Mouse (Mus musculus): ENCODE measurements around the gene Qk. TPM values are rescaled to one million over a fixed set of nuclear protein-coding genes. Genes with fewer than 3 reads are reported as not detected.

The Qk gene
- 240 and 252 TPM in 2 replicates for polyA plus RNA-seq (2011; ENCODE audit: insufficient read depth, insufficient read length, low read depth, missing spikeins)

DNA sequence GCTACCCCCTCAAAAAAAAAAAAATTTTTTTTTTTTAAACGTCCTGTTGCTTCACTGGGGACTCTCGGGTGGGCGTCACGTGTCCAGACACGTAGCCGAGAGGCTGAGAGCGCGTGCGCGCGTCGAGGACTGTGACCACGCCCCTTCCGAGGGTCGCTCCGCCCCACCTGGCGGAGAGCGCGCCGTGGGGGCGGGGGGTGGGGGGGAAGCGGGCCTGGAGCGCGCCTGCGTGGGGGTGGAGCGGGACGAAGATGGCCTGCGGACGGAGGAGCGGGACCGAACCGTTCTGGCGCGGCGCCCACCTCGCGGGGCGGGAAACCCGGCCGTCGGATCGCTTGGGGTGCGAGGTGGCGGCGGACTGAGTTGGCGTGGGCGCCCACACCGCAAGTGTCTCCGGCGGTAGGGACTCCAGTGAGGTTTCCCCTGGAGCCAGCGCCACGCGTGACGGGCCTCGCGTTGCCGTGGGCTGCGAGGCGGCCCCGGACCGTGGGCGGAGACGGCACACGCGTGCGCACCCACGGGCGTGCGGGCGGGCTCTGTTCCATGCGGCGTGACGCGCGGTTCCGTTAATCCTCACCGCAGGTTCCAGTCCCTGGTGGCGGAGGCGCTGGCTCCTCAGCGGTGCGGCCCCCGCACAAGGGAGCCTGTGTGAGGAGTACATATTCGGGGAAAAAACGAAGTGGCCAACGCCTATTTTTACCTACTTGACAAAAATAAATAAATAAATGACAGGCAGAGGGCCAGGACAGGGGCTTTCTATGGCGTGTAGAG is at the start of gene Qk:
Qk (minus strand) TSS at position 170 of the 771 bp plus-strand sequence.
- Histone ChIP-seq H3K27ac (ENCODE audit: insufficient read depth, low read length) (peak within 1 kb of the TSS; percentile 88), H3K36me3 (ENCODE audit: control insufficient read depth, insufficient read depth, low read length, poor library complexity, severe bottlenecking) (no peaks in the 10 kb centered on the region), H3K9me3 (replicated peaks; ENCODE audit: control insufficient read depth, insufficient read depth, low read length, poor library complexity, severe bottlenecking) (no peaks in the 10 kb centered on the region), H3K27me3 (ENCODE audit: control insufficient read depth, insufficient read depth, low read length, poor library complexity, severe bottlenecking) (no peaks in the 10 kb centered on the region), H3K4me1 (ENCODE audit: control insufficient read depth, insufficient read depth, low read length) (no peaks in the 10 kb centered on the region), H3K4me3 (ENCODE audit: low read depth, low read length) (peak within 1 kb of the TSS; percentile 96), H3K9ac (ENCODE audit: low read depth, poor library complexity, severe bottlenecking) (peak within 1 kb of the TSS; percentile 89)
- TF ChIP-seq POLR2A (IDR thresholded peaks at IDR 0.05; ENCODE audit: insufficient read depth, low read length) (no peak), EP300 (IDR thresholded peaks at IDR 0.05; ENCODE audit: insufficient read depth, low read depth, low read length) (no peak), CTCF (IDR thresholded peaks at IDR 0.05; ENCODE audit: low read depth, low read length) (no peak)

- Histone ChIP-seq H3K9ac (ENCODE audit: low read depth, poor library complexity, severe bottlenecking) (no peak overlapping the region), H3K27me3 (ENCODE audit: control insufficient read depth, insufficient read depth, low read length, poor library complexity, severe bottlenecking) (no peaks in the 10 kb centered on the region), H3K9me3 (replicated peaks; ENCODE audit: control insufficient read depth, insufficient read depth, low read length, poor library complexity, severe bottlenecking) (no peaks in the 10 kb centered on the region), H3K36me3 (ENCODE audit: control insufficient read depth, insufficient read depth, low read length, poor library complexity, severe bottlenecking) (no peaks in the 10 kb centered on the region), H3K4me3 (ENCODE audit: low read depth, low read length) (no peak overlapping the region), H3K27ac (ENCODE audit: insufficient read depth, low read length) (peak overlapping the region; percentile 78; the same call in 1 of the 2 replicates), H3K4me1 (ENCODE audit: control insufficient read depth, insufficient read depth, low read length) (no peaks in the 10 kb centered on the region)
- TF ChIP-seq POLR2A (IDR thresholded peaks at IDR 0.05; ENCODE audit: insufficient read depth, low read length) (no peak), CTCF (IDR thresholded peaks at IDR 0.05; ENCODE audit: low read depth, low read length) (no peak), EP300 (IDR thresholded peaks at IDR 0.05; ENCODE audit: insufficient read depth, low read depth, low read length) (no peak)
These were observed 47.4 kb upstream of the Qk start for GRCm38 (mm10) chr17:10367044-10367443.

DNA sequence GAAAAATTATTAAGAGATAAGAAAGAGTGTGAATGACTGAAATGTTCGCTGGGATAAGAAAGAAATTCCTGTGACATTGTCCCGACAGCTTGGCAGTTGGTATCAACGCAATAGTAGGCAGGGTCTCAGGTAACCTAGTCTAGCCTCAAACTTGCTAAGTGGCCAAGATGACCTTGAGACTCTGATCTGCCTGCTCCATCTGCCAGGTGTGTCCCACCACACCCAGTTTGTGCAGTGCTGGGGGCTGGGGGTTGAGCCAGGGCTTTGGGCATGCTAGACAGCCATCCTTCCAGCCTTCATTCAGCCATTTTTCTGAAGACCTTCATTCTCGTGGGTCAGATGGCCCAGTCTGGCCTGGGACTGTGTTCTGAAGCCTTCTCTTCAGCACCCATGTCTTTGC is 46.9 kb upstream of the Qk start:
- H3K4me1 ChIP-seq (ENCODE audit: control insufficient read depth, insufficient read depth, low read length) = no peaks in the 10 kb centered on the region
- H3K27ac ChIP-seq (ENCODE audit: insufficient read depth, low read length) = peak overlapping the region; percentile 78
- no peak for TF ChIP-seq CTCF (IDR thresholded peaks at IDR 0.05; ENCODE audit: low read depth, low read length)
- TF ChIP-seq EP300 (IDR thresholded peaks at IDR 0.05; ENCODE audit: insufficient read depth, low read depth, low read length) = peak; percentile 94
- no peak for TF ChIP-seq POLR2A (IDR thresholded peaks at IDR 0.05; ENCODE audit: insufficient read depth, low read length)
- no peaks in the 10 kb centered on the region for H3K9me3 ChIP-seq (replicated peaks; ENCODE audit: control insufficient read depth, insufficient read depth, low read length, poor library complexity, severe bottlenecking)
- no peak overlapping the region for H3K9ac ChIP-seq (ENCODE audit: low read depth, poor library complexity, severe bottlenecking)
- H3K36me3 ChIP-seq (ENCODE audit: control insufficient read depth, insufficient read depth, low read length, poor library complexity, severe bottlenecking) = no peaks in the 10 kb centered on the region
- H3K27me3 ChIP-seq (ENCODE audit: control insufficient read depth, insufficient read depth, low read length, poor library complexity, severe bottlenecking) = no peaks in the 10 kb centered on the region
- H3K4me3 ChIP-seq (ENCODE audit: low read depth, low read length) = no peak overlapping the region

DNA sequence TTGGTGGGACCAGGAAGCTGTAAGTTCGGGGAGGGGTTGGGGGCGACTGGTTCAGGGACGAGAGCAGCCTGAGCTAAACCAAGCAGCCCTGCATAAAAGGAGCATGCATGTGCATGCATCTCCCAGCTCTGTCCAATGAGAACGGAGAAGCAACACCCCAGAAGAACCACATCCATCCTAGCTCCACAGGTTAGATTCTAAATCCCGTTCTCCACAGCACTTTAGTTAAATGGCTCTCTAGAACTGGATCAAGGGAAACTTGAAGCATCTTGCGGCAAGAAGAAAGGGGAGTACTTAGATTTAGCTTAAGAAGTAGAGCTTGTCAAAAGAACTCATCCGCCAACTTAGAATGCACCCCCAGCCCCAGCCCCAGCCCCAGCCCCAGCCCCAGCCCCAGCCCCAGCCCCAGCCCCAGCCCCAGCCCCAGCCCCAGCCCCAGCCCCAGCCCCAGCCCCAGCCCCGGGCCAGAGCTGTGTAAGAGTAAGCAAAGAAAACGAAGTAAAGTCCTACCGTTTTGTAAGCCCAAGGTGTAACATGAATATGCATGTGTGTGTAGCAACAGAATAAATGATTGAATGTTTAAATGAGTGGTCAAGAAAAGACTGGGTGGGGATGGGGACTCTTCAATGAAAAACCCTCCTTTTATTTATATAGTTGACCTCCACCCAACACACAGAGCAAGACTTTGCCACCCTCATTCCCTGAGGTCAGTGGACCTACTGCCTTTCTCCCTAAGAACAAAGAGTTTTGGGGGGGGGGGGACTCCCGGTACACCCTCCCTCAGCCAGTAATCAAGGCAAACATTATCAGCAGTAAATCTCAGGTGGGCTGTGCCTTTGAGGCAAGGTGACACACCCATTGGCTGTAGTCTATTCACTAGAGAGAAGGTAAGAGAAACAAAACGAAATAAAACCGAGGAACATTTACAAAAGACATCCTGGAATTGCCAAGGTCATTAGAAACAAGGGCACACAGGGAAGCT is 46.1 kb upstream of the Qk start:
- H3K27ac ChIP-seq (ENCODE audit: insufficient read depth, low read length) = peak overlapping the region; percentile 55
- H3K27me3 ChIP-seq (ENCODE audit: control insufficient read depth, insufficient read depth, low read length, poor library complexity, severe bottlenecking) = no peaks in the 10 kb centered on the region
- no peaks in the 10 kb centered on the region for H3K9me3 ChIP-seq (replicated peaks; ENCODE audit: control insufficient read depth, insufficient read depth, low read length, poor library complexity, severe bottlenecking)
- peak; percentile 78 for TF ChIP-seq EP300 (IDR thresholded peaks at IDR 0.05; ENCODE audit: insufficient read depth, low read depth, low read length)
- TF ChIP-seq POLR2A (IDR thresholded peaks at IDR 0.05; ENCODE audit: insufficient read depth, low read length) = no peak
- no peak for TF ChIP-seq CTCF (IDR thresholded peaks at IDR 0.05; ENCODE audit: low read depth, low read length)
- no peak overlapping the region for H3K9ac ChIP-seq (ENCODE audit: low read depth, poor library complexity, severe bottlenecking)
- H3K4me3 ChIP-seq (ENCODE audit: low read depth, low read length) = no peak overlapping the region
- H3K4me1 ChIP-seq (ENCODE audit: control insufficient read depth, insufficient read depth, low read length) = no peaks in the 10 kb centered on the region
- H3K36me3 ChIP-seq (ENCODE audit: control insufficient read depth, insufficient read depth, low read length, poor library complexity, severe bottlenecking) = no peaks in the 10 kb centered on the region

GRCm38 (mm10) chr17:10363151-10363550 is 43.5 kb upstream of the Qk start:
- no peaks in the 10 kb centered on the region for H3K36me3 ChIP-seq (ENCODE audit: control insufficient read depth, insufficient read depth, low read length, poor library complexity, severe bottlenecking)
- no peaks in the 10 kb centered on the region for H3K4me1 ChIP-seq (ENCODE audit: control insufficient read depth, insufficient read depth, low read length)
- H3K9ac ChIP-seq (ENCODE audit: low read depth, poor library complexity, severe bottlenecking) = no peak overlapping the region
- no peaks in the 10 kb centered on the region for H3K9me3 ChIP-seq (replicated peaks; ENCODE audit: control insufficient read depth, insufficient read depth, low read length, poor library complexity, severe bottlenecking)
- no peaks in the 10 kb centered on the region for H3K27me3 ChIP-seq (ENCODE audit: control insufficient read depth, insufficient read depth, low read length, poor library complexity, severe bottlenecking)
- no peak overlapping the region for H3K27ac ChIP-seq (ENCODE audit: insufficient read depth, low read length)
- no peak for TF ChIP-seq POLR2A (IDR thresholded peaks at IDR 0.05; ENCODE audit: insufficient read depth, low read length)
- TF ChIP-seq CTCF (IDR thresholded peaks at IDR 0.05; ENCODE audit: low read depth, low read length) = no peak
- no peak for TF ChIP-seq EP300 (IDR thresholded peaks at IDR 0.05; ENCODE audit: insufficient read depth, low read depth, low read length)
- no peak overlapping the region for H3K4me3 ChIP-seq (ENCODE audit: low read depth, low read length)
